Mouse (Mus musculus) CH12F3 (cell line): Measurements from ENCODE around the gene Gabarap.

Experiments
- in situ Hi-C: fragments of 300-500 bp; cut with MboI; formaldehyde crosslinking; loops from 2 replicates; pipeline ENCODE4 v1.14.3; 2020; ENCODE audit warnings: low sequenced_read_pairs

The Gabarap gene

GRCm38 (mm10) chr11:70020022-70020631, 29.2 kb downstream of the Gabarap start:
- in situ Hi-C loops = no loop called here

GRCm38 (mm10) chr11:70020731-70021263, 29.9 kb downstream of the Gabarap start:
- in situ Hi-C loops = no loop called here

GRCm38 (mm10) chr11:70021264-70022132, 30.6 kb downstream of the Gabarap start:
- in situ Hi-C loops = no loop called here

- in situ Hi-C loops = no loop called here
These were observed 32.7 kb downstream of the Gabarap start for GRCm38 (mm10) chr11:70023481-70024150.

GRCm38 (mm10) chr11:70024151-70024514, 33.2 kb downstream of the Gabarap start:
- in situ Hi-C loops = no loop called here

- in situ Hi-C loops = no loop called here
These were observed 35.7 kb downstream of the Gabarap start for GRCm38 (mm10) chr11:70026689-70027088.

GRCm38 (mm10) chr11:70027397-70027796, 36.5 kb downstream of the Gabarap start:
- in situ Hi-C loops = no loop called here

GRCm38 (mm10) chr11:70028401-70029129, 37.6 kb downstream of the Gabarap start:
- in situ Hi-C loops = no loop called here

GRCm38 (mm10) chr11:70029130-70029801, 38.3 kb downstream of the Gabarap start:
- in situ Hi-C loops = no loop called here

- in situ Hi-C loops = no loop called here
These were observed 39.0 kb downstream of the Gabarap start for GRCm38 (mm10) chr11:70029829-70030550.

GRCm38 (mm10) chr11:70030651-70031320, 39.8 kb downstream of the Gabarap start:
- in situ Hi-C loops = no loop called here

GRCm38 (mm10) chr11:70031321-70031670, 40.4 kb downstream of the Gabarap start:
- in situ Hi-C loops = no loop called here

- in situ Hi-C loops = no loop called here
These were observed 47.2 kb downstream of the Gabarap start for GRCm38 (mm10) chr11:70038174-70038573.

- in situ Hi-C loops = no loop called here
These were observed 48.7 kb downstream of the Gabarap start for GRCm38 (mm10) chr11:70039631-70040030.

- in situ Hi-C loops = no loop called here
These were observed 49.2 kb downstream of the Gabarap start for GRCm38 (mm10) chr11:70040184-70040583.

GRCm38 (mm10) chr11:70042309-70043085, 51.6 kb downstream of the Gabarap start:
- in situ Hi-C loops = no loop called here

- in situ Hi-C loops = no loop called here
These were observed 52.7 kb downstream of the Gabarap start for GRCm38 (mm10) chr11:70043665-70044064.
